Mouse (Mus musculus) thymus, postnatal 14 days (tissue): ENCODE measurements around the gene Gm20388.

Experiments
- DNase-seq: peaks from one replicate; pipeline ENCODE4 v3.0.0; 2021

Gm20388 gene

DNA sequence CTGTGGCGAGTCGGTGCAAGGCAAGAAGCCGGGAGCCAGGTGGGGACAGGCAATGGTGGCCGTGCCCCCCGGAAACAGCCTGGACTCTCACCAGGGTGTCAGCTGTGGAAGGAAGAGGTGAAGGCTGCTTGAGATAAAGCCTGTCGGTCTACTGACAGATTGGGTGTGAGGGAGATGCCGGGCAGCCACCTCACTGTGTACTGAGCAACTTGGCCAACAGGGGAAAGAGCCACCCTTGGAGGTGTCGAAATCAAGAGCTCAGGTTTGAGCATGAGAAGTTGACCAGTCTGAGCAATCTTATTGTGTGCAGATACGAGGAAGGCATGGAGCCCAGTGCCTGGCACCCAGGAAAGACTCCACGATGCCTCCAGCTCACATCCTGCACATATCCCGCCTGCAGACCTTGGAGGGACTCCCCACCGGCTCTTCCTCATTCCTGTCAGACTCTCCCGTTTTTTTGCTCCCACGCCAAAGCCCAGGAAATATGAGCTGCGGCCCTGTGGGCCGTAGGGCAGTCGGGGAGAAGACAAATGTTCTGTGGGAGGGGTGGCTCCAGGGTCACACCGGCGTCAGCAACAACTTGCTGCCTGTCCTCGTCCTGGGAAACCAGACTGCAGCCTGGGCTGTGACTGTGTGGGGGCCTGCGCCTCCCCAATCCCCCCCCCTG, 1347.6 kb downstream of the Gm20388 start:
- DNase-seq, result no peak

- no peak for DNase-seq
Measured at GRCm38 (mm10) chr8:121262728-121263389, 1352.2 kb downstream of the Gm20388 start.

- DNase-seq, result no peak
Measured at GRCm38 (mm10) chr8:121263390-121263775, 1352.7 kb downstream of the Gm20388 start.

- no peak for DNase-seq
Measured at GRCm38 (mm10) chr8:121264260-121264659, 1353.6 kb downstream of the Gm20388 start.

DNA sequence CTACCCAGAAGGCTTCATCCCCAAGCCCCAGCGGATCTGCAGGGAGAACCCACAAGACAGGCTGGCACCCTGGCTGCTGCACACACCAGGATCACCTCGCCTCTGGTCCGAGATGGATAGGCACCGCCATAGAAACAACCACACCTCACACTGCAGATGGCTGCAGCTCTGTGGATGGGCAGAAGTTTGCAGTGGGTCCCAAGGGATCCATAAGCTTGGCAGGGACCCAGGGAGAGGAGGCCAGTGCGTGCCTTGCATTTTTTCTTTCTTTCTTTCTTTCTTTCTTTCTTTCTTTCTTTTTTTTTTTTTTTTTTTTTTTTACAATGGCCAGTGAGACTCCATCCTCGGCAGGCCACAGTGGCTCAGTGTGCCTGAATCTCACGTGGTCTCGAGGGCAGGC, 1360.9 kb downstream of the Gm20388 start:
- DNase-seq, result no peak

DNA sequence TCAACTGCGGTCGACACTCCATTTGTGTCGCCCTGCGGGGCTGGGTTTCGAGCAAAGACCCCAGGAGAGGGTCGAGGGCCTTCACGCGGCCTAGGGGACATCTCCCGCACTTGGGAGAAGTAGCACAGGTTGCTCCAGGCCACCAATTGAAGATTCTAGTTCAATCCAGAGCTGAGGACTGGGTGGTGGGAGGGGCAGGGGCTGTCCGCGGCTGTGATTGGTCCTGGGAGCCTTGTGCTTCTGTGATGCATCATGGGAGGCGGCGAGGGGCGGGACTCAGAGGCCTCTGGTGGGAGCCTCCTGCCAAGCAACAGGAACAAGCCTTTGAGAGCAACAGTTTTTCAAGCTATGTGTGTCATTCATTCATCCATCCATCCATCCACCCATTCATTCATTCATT, 1362.6 kb downstream of the Gm20388 start:
- peak; percentile 22 for DNase-seq

DNA sequence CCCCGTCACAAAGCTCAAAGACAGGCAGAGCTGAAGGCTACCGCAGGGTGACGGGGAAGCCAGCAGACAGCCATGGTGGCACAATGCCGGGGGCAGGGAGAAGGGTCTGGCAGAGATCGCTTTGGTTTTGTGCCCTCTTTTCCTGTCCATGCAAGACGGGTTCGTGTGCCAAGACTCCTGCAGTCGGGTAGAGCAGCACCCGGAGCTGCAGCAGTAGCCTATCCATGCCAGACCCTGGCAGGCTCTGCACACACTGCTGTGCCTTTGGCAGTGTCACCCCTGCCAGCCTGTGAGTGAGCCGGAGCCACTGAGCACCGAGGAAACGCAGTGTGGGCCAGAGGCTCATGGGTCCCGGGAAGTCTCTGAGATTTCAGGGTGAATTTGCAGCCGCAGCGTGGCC, 1363.0 kb downstream of the Gm20388 start:
- DNase-seq, result no peak

- no peak for DNase-seq
Measured at GRCm38 (mm10) chr8:121280414-121280813, 1369.8 kb downstream of the Gm20388 start.

- DNase-seq, result no peak
Measured at GRCm38 (mm10) chr8:121289346-121289745, 1378.7 kb downstream of the Gm20388 start.

- no peak for DNase-seq
Measured at GRCm38 (mm10) chr8:121290547-121290946, 1379.9 kb downstream of the Gm20388 start.

- no peak for DNase-seq
Measured at GRCm38 (mm10) chr8:121293418-121293817, 1382.8 kb downstream of the Gm20388 start.

DNA sequence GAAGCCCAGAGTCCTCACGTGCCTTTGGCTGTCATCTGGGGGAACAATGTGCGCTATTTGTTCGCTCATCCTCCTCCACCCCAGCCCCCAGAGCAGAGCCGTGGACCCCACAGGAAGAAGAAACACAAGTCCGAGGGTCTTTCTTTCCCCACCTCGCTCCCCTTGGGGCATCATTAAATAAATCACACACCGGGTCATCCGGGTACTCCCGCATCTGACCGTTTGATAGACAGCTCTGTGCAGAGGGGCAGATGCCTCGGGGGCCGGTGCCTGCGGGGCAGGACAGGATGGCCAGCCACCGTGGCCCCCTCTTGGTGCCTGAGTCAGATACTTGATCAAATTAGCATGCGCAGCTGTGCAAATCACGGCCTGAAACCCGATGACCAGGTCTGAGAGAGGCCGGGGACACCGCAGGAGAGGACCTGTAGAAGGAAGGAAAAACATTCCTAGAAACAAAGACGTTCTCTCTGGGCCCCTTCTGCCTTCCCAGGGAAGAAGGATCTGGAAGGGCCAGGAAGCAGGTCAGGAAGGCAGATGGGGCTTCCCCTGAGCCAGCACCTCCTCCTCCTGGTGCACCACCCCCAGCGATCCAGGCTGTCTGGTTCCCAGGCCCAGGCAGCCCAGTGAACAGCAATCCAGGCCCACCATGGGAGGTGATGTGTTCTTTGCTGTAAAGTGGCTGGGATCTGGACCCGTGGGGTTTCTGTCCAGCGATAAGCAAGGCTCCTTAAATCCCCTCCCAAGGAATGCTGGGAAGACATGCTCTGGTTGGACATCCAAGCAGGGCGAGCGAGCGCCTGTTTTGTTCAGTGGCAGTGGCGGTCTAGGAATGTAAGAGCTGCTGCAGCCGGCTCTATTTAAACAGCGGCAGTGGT, 1383.8 kb downstream of the Gm20388 start:
- DNase-seq, result no peak

DNA sequence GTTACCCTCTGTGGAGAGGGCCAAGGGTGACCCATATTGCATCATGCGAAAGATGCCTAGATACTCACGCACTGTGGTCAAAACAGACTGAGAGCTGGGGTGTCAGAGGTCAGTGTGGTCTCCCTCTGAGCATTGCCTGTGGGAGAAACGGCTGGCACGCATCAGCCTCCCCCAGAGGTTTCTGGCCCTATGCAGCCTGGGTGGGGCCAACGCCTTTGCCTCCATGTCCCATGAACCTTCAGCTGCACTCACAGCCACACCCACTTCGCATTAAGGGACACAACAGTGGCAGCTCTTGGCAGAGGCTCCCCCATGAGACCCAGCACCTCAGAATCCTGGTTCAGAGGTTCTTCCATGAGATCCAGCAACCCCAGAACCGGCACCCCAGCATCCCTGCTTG, 1385.4 kb downstream of the Gm20388 start:
- no peak for DNase-seq

DNA sequence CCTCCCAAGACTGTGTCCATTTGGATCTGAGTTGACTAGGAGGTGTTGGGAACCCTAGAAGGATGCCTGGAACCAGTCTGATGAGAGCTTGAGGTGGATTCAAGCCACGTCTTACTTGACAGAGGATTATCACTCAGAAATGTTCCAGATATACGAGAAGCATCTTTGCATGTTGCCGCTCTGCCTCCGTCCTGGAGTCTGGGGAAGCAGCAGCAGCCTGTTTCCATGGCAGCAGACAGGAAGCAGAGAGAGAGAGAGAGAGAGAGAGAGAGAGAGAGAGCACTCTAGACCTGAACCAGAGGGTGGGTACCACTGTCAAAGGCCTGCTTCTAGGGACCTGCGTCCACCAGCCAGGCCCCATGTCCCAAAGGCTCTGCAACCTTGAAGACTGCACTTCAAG, 1386.0 kb downstream of the Gm20388 start:
- DNase-seq, result no peak

- no peak for DNase-seq
Measured at GRCm38 (mm10) chr8:121297299-121297698, 1386.7 kb downstream of the Gm20388 start.

GRCm38 (mm10) chr8:121300066-121300465, 1389.4 kb downstream of the Gm20388 start:
- no peak for DNase-seq

DNA sequence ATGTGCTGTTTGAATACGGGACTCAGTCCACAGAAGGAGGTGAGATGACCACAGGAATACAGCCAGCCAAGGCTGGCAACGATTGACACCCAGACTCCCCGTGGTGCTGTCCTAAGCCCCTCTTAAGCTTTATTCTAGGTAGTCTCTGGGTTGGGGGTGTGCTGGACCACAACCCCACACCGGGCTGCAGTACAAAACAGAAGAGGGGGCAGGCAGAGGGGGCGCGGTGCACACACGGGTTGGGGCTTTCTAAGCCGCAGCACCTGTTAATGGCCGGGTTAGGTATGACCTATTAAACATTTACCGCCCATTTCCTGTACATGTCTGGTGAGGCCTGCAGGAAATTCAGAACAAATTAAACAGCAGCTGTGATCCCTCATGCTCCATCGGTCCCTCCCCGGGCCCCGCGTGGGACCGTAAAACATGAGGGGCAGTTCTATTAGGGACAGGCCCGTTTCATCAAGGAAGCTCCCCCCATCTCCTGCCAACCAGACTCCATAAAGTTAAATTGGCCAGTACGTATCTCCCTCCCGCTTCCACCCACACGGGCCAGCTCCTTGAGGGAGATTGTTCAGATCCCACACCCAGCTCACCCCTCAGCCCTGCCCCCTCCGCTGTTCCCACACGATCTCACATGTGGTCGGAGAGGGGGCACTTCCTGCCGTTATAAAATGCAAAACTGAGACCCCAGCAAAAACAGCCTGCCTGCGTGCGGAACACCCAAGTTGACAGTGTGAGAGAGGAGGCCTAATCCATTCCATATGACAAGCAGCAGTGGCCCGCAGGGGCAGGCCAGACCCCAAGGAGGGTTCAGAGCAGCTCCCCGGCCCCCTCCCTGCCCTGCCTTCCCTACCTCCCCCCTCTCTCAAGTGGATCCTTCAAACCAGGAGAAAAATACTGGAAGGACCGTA, 1390.1 kb downstream of the Gm20388 start:
- peak; percentile 74 for DNase-seq

DNA sequence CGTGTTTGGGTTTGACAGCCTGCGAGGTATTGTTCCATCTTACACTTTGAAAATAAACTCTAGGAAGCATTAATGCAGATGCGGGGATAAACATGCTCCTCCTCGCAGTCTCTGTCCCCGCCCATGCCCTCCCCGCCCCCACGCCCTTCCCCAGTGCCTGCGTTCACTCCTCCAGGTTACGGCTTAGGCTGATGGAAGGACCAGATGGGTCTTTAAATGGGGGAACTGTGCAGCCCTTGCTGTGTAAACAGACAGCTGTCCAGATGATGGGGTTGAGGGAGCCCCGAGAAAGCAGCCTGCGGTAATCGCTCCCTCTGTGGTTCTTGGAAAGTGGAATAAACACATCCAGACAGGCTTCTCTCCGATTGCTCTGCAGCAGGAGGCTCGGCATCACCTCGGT, 1390.8 kb downstream of the Gm20388 start:
- DNase-seq, result peak; percentile 50

GRCm38 (mm10) chr8:121301978-121302649, 1391.5 kb downstream of the Gm20388 start:
- DNase-seq, result no peak

- no peak for DNase-seq
Measured at GRCm38 (mm10) chr8:121307723-121308122, 1397.1 kb downstream of the Gm20388 start.

DNA sequence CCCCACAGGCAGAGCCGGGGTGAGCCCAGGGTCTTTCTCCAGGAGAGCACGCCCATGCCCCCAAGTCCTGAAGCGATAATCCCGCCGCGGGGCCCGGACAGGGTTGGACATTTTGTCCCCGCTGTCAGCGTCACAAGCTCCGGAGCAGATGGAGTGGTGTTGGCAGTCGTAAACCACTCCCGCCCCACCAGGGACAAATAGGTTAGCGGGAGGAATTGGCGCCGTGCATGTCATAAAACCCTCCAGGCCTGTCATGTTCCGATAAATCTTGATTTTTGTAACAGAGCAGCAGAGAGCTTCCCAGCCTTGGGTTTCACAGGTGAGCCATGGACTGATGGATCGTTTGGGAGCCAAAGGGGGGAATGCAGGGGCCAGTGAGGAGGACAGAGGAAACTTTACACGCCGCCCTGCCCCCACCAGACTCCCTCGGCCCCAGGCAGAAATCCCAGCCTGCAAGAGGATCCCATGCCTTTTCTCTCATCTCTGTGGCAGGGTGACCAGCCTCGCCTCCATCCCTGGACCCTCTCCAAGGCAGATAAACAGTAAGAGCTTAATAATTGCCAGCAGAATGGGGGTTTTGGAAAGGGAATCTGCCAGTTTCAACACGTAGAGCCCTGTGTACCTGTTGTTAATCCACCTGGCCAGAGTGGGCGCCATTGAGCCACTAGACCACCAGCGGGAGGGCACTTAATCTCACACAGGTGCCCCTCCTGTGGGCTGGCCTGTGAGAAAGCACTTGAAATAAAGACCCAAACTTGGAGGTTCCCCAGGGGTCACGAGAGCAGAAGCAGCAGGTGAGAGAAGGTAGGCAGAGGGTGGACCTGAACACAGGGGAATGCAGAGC, 1400.6 kb downstream of the Gm20388 start:
- DNase-seq, result no peak
